Mouse (Mus musculus) kidney, postnatal 0 days (tissue): ENCODE measurements around the gene Tox2. TPM values are rescaled to one million over a fixed set of nuclear protein-coding genes. Genes with fewer than 3 reads are reported as not detected.

Experiments
- ATAC-seq: fragments of 200-750 bp; cut with Nextera tagmentation; replicated peaks from 2 replicates; pipeline ENCODE4 v1.8.0; 2017; ENCODE audit warnings: low read depth, moderate number of reproducible peaks, moderate TSS enrichment, moderate library complexity; ENCODE audit not compliant: low FRiP score
- DNase-seq: peaks from one replicate; pipeline ENCODE4 v3.0.0-alpha.2; 2016; ENCODE audit warnings: low spot score
- H3K27ac ChIP-seq: fragments of 300-500 bp; sonication (generic); 2 replicates; pipeline ENCODE4 v1.5.1; 2014; ENCODE audit warnings: mild to moderate bottlenecking
- H3K27me3 ChIP-seq: fragments of 300-500 bp; sonication (generic); 2 replicates; pipeline ENCODE4 v1.6.1; 2014; ENCODE audit warnings: low read length, mixed read lengths; ENCODE audit not compliant: insufficient read depth
- H3K36me3 ChIP-seq: fragments of 300-500 bp; sonication (generic); 2 replicates; pipeline ENCODE4 v1.6.1; 2014; ENCODE audit warnings: low read length, mixed read lengths; ENCODE audit not compliant: insufficient read depth
- H3K4me1 ChIP-seq: fragments of 300-500 bp; sonication (generic); replicated peaks from 2 replicates; pipeline ENCODE4 v1.6.1; 2014; ENCODE audit warnings: antibody characterized with exemption, low read length, mixed read lengths; ENCODE audit not compliant: insufficient read depth
- H3K4me2 ChIP-seq: fragments of 300-500 bp; sonication (generic); 2 replicates; pipeline ENCODE4 v1.6.1; 2014; ENCODE audit warnings: mild to moderate bottlenecking, low read length, moderate library complexity, mixed read lengths
- H3K4me3 ChIP-seq: fragments of 300-500 bp; sonication (generic); replicated peaks from 2 replicates; pipeline ENCODE4 v1.5.1; 2014; ENCODE audit warnings: low read depth, low read length
- H3K9ac ChIP-seq: fragments of 300-500 bp; sonication (generic); 2 replicates; pipeline ENCODE4 v1.6.1; 2014; ENCODE audit warnings: low read depth, low read length
- H3K9me3 ChIP-seq: fragments of 300-500 bp; sonication (generic); replicated peaks from 2 replicates; pipeline ENCODE4 v1.6.1; 2016; ENCODE audit warnings: low read length, inconsistent platforms, mixed read lengths
- CTCF ChIP-seq: IDR thresholded peaks from 2 replicates; pipeline ENCODE4 v1.5.1; 2016; ENCODE audit warnings: antibody characterized with exemption, low read depth, mild to moderate bottlenecking, moderate library complexity
- WGBS: fragments of 180-500 bp; shearing (Covaris S2); extraction: QIAGEN DNeasy Blood & Tissue Kit; methylation state at CpG from one replicate; pipeline ENCODE4 v1.1.7; 2014; 5-methylcytosine and 5-hydroxymethylcytosine counted together
- polyA plus RNA-seq: library from polyadenylated mRNA; unstranded; fragments of >200 nt; fragmentation: Nextera tagmentation; extraction: Ambion mirVana; gene quantifications from 2 replicates; pipeline ENCODE4 v1.2.1, GENCODE M21; 2015

The Tox2 gene
- polyA plus RNA-seq, 1 experiment from 2014 or later: 1.1 TPM

DNA sequence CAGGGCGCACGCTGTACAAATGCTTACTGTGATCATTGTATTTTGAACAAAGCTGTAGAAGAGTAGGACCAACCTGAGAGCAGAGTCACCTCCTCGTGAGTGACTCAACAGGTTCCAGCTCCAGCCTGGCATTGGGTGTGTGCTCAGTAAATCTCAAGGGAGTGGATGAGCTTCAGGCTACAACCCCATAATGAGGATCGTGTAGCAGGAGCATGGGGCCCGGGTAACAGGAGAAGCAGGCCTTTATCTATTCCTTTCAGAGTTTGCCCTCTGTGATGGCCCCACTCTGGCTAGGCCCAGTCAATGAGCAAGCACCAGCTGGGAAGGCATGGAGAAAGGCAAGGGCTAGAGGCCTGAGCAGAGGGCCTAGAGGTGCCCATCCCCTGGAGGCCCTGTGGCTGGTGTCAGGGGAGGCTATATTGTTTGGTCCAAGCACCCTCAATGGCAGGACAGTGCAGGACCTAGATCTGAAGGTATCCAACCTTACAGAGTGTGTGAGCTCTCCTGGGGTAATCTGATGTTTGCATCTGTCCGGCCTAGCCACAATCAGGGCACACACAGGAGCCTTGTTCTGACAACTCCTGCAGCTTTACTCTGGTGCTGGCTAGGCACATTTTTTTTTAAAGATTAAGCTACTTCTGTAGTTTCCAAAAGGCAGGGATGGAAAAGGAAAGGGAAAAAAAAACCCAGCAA, 58.6 kb downstream of the Tox2 start:
- TF ChIP-seq CTCF: no peak
- Histone ChIP-seq H3K4me2 (no peak overlapping the region), H3K36me3 (no peaks in the 10 kb centered on the region), H3K27ac (no peak overlapping the region), H3K9me3 (no peaks in the 10 kb centered on the region), H3K9ac (no peak overlapping the region), H3K4me1 (no peaks in the 10 kb centered on the region), H3K4me3 (no peak overlapping the region), H3K27me3 (no peaks in the 10 kb centered on the region)
- WGBS: 61% methylated on average over 6 of the region's 6 CpGs
- DNase-seq (no peak), ATAC-seq (no peak)

DNA sequence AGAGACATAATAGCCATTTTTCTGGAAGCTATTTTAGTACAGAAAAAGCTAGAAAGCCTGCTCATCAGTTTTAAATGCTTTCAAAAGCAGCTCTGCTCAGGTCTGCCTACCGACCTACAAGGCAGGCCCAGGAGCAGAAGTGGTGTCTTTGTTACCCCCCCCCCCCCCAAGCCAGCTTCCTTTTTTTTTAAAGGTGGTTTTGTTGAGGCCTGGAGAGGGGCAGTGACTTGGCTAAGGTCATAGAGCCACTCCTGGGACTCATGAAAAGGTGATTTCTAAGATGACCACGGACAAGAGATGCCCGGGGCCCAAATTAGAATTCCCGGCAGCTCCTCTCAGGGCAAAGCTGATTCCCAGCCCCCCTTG, 59.1 kb downstream of the Tox2 start:
- no peak for ATAC-seq
- H3K27ac ChIP-seq: no peak overlapping the region
- no peaks in the 10 kb centered on the region for H3K27me3 ChIP-seq
- no peak overlapping the region for H3K9ac ChIP-seq
- 82% methylated on average over 4 of the region's 4 CpGs for WGBS
- H3K36me3 ChIP-seq: no peaks in the 10 kb centered on the region
- no peak for TF ChIP-seq CTCF
- H3K4me3 ChIP-seq: no peak overlapping the region
- H3K4me1 ChIP-seq: no peaks in the 10 kb centered on the region
- no peak overlapping the region for H3K4me2 ChIP-seq
- DNase-seq: no peak
- H3K9me3 ChIP-seq: no peaks in the 10 kb centered on the region

DNA sequence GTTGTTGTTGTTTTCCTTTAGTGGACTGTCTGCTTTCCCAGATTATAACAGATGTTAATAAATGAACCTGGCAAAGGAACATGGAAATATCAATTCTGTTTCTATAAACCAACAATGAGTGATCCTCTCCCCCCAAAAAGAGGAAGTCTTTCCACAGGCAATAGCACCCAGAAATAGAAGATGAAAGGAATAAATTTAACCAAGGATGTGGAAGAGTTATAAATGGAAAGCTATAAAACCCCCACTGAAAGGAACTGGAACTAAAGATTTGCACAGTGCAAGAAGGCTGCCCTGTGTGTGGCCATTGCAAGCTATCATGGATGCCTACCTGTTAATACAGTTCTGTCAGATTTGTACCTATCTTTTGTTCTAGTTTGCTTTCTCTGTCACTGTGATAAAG, 64.2 kb downstream of the Tox2 start:
- Histone ChIP-seq H3K4me2 (no peak overlapping the region), H3K4me1 (no peaks in the 10 kb centered on the region), H3K27me3 (0 out of 2 replicates have a peak, but pooled peaks cover 4% of the 10 kb centered on the region), H3K27ac (no peak overlapping the region), H3K9me3 (no peaks in the 10 kb centered on the region), H3K4me3 (no peak overlapping the region), H3K36me3 (no peaks in the 10 kb centered on the region), H3K9ac (no peak overlapping the region)
- TF ChIP-seq CTCF: no peak
- ATAC-seq (no peak), DNase-seq (no peak)

DNA sequence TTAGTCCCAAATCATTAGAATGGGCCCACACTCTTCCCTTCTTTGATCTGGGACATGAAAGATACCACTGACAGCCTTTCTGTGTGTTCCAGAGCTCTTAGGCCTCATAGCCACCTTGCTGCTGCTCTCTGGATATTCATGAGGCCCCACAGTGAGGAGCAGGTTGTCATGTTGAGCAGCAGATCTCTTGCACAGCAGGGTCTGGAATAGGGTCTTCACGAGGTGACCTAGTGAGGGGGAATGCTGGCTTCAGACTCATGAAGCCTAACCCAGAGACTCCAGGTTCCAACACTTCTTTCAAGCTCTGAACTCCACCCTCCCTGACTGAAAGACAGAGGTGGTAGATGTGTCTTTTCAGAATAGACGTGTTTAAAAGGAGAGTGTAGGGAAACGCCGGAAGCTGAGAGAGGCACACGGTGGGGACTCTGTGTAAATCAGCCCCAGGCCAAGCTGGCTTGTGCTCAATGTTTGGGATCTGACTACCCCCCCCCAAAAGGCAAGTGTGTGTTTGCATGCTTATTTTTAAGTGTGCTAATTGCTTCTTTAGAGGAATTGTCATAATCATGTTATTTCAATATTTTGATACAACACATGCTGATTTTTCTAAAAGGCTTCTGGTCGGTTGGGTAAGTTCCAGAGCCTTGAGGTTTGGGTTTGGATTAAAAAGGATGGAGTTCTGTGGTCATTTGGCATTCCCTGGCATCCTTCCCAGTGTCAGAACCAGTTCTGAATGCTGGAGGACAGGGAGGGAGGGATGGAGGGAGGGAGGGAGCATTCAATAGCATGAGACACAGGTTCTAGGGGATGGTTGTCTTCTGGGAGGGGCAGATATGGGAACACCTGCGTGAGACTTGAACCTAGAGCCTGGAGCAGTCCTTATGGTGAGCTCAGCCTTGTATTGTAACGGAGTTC, 68.9 kb downstream of the Tox2 start:
- Histone ChIP-seq H3K4me3 (no peak overlapping the region), H3K9me3 (no peaks in the 10 kb centered on the region), H3K27me3 (0 out of 2 replicates have a peak, but pooled peaks cover 4% of the 10 kb centered on the region), H3K36me3 (no peaks in the 10 kb centered on the region), H3K4me1 (no peaks in the 10 kb centered on the region), H3K27ac (no peak overlapping the region), H3K9ac (no peak overlapping the region), H3K4me2 (no peak overlapping the region)
- WGBS: 61% methylated on average over 8 of the region's 8 CpGs
- no peak for ATAC-seq
- TF ChIP-seq CTCF: no peak
- no peak for DNase-seq

DNA sequence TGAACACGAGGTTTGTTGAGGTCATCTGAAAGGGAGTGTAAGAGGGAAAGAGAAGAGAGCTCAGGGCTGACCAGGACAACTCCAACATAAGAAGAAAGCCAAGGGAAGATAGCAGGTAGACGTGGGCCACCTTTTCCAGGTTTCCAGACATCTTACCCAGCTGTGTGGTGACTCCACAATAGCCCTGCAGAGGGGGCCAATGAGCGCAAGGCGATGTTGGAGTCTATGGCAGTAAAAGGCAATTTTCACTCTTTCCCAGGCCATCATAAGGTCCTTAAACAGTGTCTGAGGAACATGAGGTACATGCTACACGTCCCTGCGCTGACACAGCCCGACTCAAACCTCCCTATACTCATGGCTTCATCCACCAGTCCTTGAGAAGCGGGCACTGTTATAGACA, 70.9 kb downstream of the Tox2 start:
- H3K4me2 ChIP-seq: no peak overlapping the region
- no peak overlapping the region for H3K4me3 ChIP-seq
- no peak overlapping the region for H3K27ac ChIP-seq
- H3K9ac ChIP-seq: no peak overlapping the region
- 81% methylated on average over 8 of the region's 8 CpGs for WGBS
- no peak for ATAC-seq
- 0 out of 2 replicates have a peak, but pooled peaks cover 4% of the 10 kb centered on the region for H3K27me3 ChIP-seq
- no peak for DNase-seq
- no peaks in the 10 kb centered on the region for H3K9me3 ChIP-seq
- H3K4me1 ChIP-seq: no peaks in the 10 kb centered on the region
- peak; percentile 41; the same call in 1 of the 2 replicates for TF ChIP-seq CTCF
- no peaks in the 10 kb centered on the region for H3K36me3 ChIP-seq

DNA sequence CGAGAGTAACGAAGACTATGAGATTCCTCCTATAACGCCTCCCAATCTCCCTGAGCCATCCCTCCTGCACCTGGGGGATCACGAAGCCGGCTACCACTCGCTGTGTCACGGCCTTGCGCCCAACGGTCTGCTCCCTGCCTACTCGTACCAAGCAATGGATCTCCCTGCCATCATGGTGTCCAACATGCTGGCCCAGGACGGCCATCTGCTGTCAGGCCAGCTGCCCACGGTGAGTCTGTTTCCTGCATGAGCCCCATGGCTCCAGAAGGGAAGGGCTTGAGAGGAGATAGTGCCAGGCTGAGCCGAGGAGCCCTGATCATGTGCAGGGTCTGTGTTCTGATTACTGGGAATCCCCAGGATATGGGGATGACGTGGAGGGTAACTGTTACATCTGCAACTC, 73.1 kb downstream of the Tox2 start:
- ATAC-seq (no peak), DNase-seq (no peak)
- WGBS: 88% methylated on average over 14 of the region's 14 CpGs
- no peak for TF ChIP-seq CTCF
- Histone ChIP-seq H3K9me3 (no peaks in the 10 kb centered on the region), H3K4me2 (no peak overlapping the region), H3K4me1 (no peaks in the 10 kb centered on the region), H3K36me3 (no peaks in the 10 kb centered on the region), H3K27me3 (peaks cover 14% of the 10 kb centered on the region; the same call in 1 of the 2 replicates), H3K4me3 (no peak overlapping the region), H3K9ac (no peak overlapping the region), H3K27ac (no peak overlapping the region)
